Mouse (Mus musculus): ENCODE data around the gene H2-Q6. TPM values are rescaled to one million over a fixed set of nuclear protein-coding genes. Genes with fewer than 3 reads are reported as not detected.

H2-Q6 gene
- polyA plus RNA-seq, 1 experiment from 2014 or later = 2.5 TPM

DNA sequence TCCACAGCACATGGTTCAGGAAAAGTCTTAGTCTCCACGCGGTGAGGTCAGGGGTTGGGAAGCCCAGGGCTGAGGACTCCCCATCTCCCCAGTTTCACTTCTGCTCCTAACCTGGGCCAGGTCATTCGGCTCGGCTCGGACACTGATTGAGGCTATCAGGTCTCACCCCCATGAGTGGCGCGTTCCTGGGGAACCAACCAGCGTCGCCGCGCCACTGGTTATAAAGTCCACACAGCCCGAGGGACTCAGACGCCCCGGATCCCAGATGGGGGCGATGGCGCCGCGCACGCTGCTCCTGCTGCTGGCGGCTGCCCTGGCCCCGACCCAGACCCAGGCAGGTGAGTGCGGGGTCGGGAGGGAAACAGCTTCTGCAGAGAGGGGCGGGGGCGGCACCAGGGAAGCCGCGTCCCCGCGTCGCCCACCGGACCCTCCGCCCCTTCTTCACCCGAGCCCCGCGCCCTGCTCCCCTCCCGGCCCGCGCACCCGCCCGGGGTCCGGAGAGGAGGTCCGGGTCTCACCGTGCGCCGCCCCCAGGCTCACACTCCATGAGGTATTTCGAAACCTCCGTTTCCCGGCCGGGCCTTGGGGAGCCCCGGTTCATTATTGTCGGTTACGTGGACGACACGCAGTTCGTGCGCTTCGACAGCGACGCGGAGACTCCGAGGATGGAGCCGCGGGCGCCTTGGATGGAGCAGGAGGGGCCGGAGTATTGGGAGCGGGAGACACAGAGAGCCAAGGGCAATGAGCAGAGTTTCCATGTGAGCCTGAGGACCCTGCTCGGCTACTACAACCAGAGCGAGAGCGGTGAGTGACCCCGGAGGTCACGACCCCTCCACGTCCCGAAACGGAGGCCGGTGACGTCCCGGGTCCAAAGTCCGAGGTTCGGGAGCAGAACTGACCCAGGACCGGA, 45.4 kb downstream of the H2-Q6 start, which contains the start of gene H2-Q10:
TSS of gene H2-Q10 (plus strand) at position 248 of the 910 bp plus-strand sequence.
- no peak within 1 kb of the TSS for H3K27ac ChIP-seq (replicated peaks; ENCODE audit: low read depth, low read length)
- no peaks in the 10 kb centered on the region for H3K36me3 ChIP-seq (ENCODE audit: control insufficient read depth, insufficient read depth, low read length)
- H3K4me2 ChIP-seq (ENCODE audit: low read depth, severe bottlenecking) = peak within 1 kb of the TSS; percentile 56
- H3K4me3 ChIP-seq (ENCODE audit: low read depth, low read length) = peak within 1 kb of the TSS; percentile 32
- DNase-seq (ENCODE audit: low spot score) = peak; percentile 50
- no peaks in the 10 kb centered on the region for H3K9me3 ChIP-seq (ENCODE audit: control insufficient read depth, low read length)
- under 1% methylated on average over 73 of the region's 80 CpGs for WGBS
- H3K9ac ChIP-seq (ENCODE audit: low read length) = peak within 1 kb of the TSS; percentile 35; the same call in 1 of the 2 replicates
- no peak for ATAC-seq (ENCODE audit: insufficient number of reproducible peaks, low FRiP score, low TSS enrichment, low read depth)
- peaks cover 22% of the 10 kb centered on the region for H3K27me3 ChIP-seq (ENCODE audit: control insufficient read depth, insufficient read depth, low read length)
- no peaks in the 10 kb centered on the region for H3K4me1 ChIP-seq (ENCODE audit: control insufficient read depth, insufficient read depth, low read length)

Other genes with a start within 250 kb of the H2-Q6 start
- 3.4 and 3.9 TPM in 2 replicates for gene Aif1, start 248.8 kb upstream of the H2-Q6 start, polyA plus RNA-seq (2014; fragmentation: Nextera tagmentation; extraction: Ambion mirVana)
- gene Lst1, start 236.4 kb upstream of the H2-Q6 start, polyA plus RNA-seq (2014; fragmentation: Nextera tagmentation; extraction: Ambion mirVana) = 4.0 and 4.7 TPM in 2 replicates
- gene Ltb, start 230.4 kb upstream of the H2-Q6 start, polyA plus RNA-seq (2014; fragmentation: Nextera tagmentation; extraction: Ambion mirVana) = 0.45 and 0.54 TPM in 2 replicates
- not detected in 2 replicates for gene Tnf, start 222.8 kb upstream of the H2-Q6 start, polyA plus RNA-seq (2014; fragmentation: Nextera tagmentation; extraction: Ambion mirVana)
- gene Lta, start 219.5 kb upstream of the H2-Q6 start, polyA plus RNA-seq (2014; fragmentation: Nextera tagmentation; extraction: Ambion mirVana) = 0.11 and 0.27 TPM in 2 replicates
- not detected in 2 replicates for gene Gm16181, start 204.0 kb upstream of the H2-Q6 start, polyA plus RNA-seq (2014; fragmentation: Nextera tagmentation; extraction: Ambion mirVana)
- gene Atp6v1g2, start 191.2 kb upstream of the H2-Q6 start, polyA plus RNA-seq (2014; fragmentation: Nextera tagmentation; extraction: Ambion mirVana) = 3.9 and 5.9 TPM in 2 replicates
- 4.0 and 4.6 TPM in 2 replicates for gene Nfkbil1, start 189.1 kb upstream of the H2-Q6 start, polyA plus RNA-seq (2014; fragmentation: Nextera tagmentation; extraction: Ambion mirVana)
- 739 and 748 TPM in 2 replicates for gene Ddx39b, start 183.1 kb upstream of the H2-Q6 start, polyA plus RNA-seq (2014; fragmentation: Nextera tagmentation; extraction: Ambion mirVana)
- 15.7 and 16.3 TPM in 2 replicates for gene H2-D1, start 162.1 kb upstream of the H2-Q6 start, polyA plus RNA-seq (2014; fragmentation: Nextera tagmentation; extraction: Ambion mirVana)
- not detected in 2 replicates for gene H2-Q1, start 104.4 kb upstream of the H2-Q6 start, polyA plus RNA-seq (2014; fragmentation: Nextera tagmentation; extraction: Ambion mirVana)
- gene H2-Q2, start 82.6 kb upstream of the H2-Q6 start, polyA plus RNA-seq (2014; fragmentation: Nextera tagmentation; extraction: Ambion mirVana) = 0.16 and 0.31 TPM in 2 replicates
- gene H2-Q4, start 45.2 kb upstream of the H2-Q6 start, polyA plus RNA-seq (2014; fragmentation: Nextera tagmentation; extraction: Ambion mirVana) = 3.6 and 4.0 TPM in 2 replicates
- 23.3 and 25.7 TPM in 2 replicates for gene H2-Q7, start 14.3 kb downstream of the H2-Q6 start, polyA plus RNA-seq (2014; fragmentation: Nextera tagmentation; extraction: Ambion mirVana)
- gene H2-Q10, start 45.2 kb downstream of the H2-Q6 start, polyA plus RNA-seq (2014; fragmentation: Nextera tagmentation; extraction: Ambion mirVana) = 0.26 and 0.72 TPM in 2 replicates
- 0.11 TPM in 1 of 2 replicates, not detected in the other for gene Pou5f1, start 81.2 kb downstream of the H2-Q6 start, polyA plus RNA-seq (2014; fragmentation: Nextera tagmentation; extraction: Ambion mirVana)
- 53.9 and 65.0 TPM in 2 replicates for gene Tcf19, start 92.0 kb downstream of the H2-Q6 start, polyA plus RNA-seq (2014; fragmentation: Nextera tagmentation; extraction: Ambion mirVana)
- 13.2 and 13.6 TPM in 2 replicates for gene Cchcr1, start 92.2 kb downstream of the H2-Q6 start, polyA plus RNA-seq (2014; fragmentation: Nextera tagmentation; extraction: Ambion mirVana)
- 0.72 and 1.1 TPM in 2 replicates for gene Psors1c2, start 108.4 kb downstream of the H2-Q6 start, polyA plus RNA-seq (2014; fragmentation: Nextera tagmentation; extraction: Ambion mirVana)
- gene Cdsn, start 127.3 kb downstream of the H2-Q6 start, polyA plus RNA-seq (2014; fragmentation: Nextera tagmentation; extraction: Ambion mirVana) = not detected in 2 replicates
- not detected in 2 replicates for gene 2300002M23Rik, start 142.6 kb downstream of the H2-Q6 start, polyA plus RNA-seq (2014; fragmentation: Nextera tagmentation; extraction: Ambion mirVana)
- gene Sfta2, start 176.7 kb downstream of the H2-Q6 start, polyA plus RNA-seq (2014; fragmentation: Nextera tagmentation; extraction: Ambion mirVana) = not detected in 2 replicates
- not detected in 2 replicates for gene Gm9573, start 201.8 kb downstream of the H2-Q6 start, polyA plus RNA-seq (2014; fragmentation: Nextera tagmentation; extraction: Ambion mirVana)
- gene Mucl3, start 218.8 kb downstream of the H2-Q6 start, polyA plus RNA-seq (2014; fragmentation: Nextera tagmentation; extraction: Ambion mirVana) = not detected in 2 replicates
- 17.6 and 17.9 TPM in 2 replicates for gene Vars2, start 242.7 kb downstream of the H2-Q6 start, polyA plus RNA-seq (2014; fragmentation: Nextera tagmentation; extraction: Ambion mirVana)
- 56.7 and 57.0 TPM in 2 replicates for gene Gtf2h4, start 248.9 kb downstream of the H2-Q6 start, polyA plus RNA-seq (2014; fragmentation: Nextera tagmentation; extraction: Ambion mirVana)

Data from limb, embryonic 11.5 days (tissue).